Mouse (Mus musculus) heart, postnatal 25 days (tissue): ENCODE measurements around the gene Fbxo28. TPM values are rescaled to one million over a fixed set of nuclear protein-coding genes. Genes with fewer than 3 reads are reported as not detected.
"Not testable (repeated sequence)": the region's sequence is repeated elsewhere in the genome, so short reads cannot be mapped to it uniquely, and the experiment has no call there.

Experiments used
- DNase-seq: peaks from one replicate; pipeline ENCODE4 v3.0.0; 2022; ENCODE audit warnings: low spot score
- intact Hi-C: fragments of 180-260 bp; cut with DNase I; formaldehyde crosslinking; loops from one replicate; pipeline ENCODE4 v1.15.1; 2025
- total RNA-seq, 2 experiments: library from RNA; stranded (reverse); gene quantifications; 2 replicates each; pipeline ENCODE4 v1.2.3; 2021

The Fbxo28 gene
- total RNA-seq, 2 experiments from 2014 or later: 21.3 to 21.5 TPM

DNA sequence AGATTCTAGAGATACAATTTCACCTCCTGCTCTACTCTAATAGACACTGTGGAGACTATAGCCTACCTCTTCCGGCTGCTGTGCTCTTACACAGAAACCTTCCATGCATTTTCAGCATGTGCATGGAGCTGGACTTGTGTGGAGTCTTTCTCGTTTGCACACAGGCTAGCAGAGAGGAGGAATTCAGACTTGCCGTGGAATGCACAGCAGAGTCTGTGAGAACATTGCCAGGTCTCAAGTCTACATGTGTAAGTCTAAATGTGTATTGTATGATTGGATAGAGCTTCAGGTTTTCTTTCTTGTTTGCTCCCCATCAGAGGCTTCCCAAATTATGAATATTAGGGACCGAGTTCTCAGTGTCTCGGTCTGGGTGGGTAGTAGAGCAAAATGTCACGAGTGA lies 44.6 kb downstream of the Fbxo28 start:
- intact Hi-C loops: no loop called here
- DNase-seq: no peak

DNA sequence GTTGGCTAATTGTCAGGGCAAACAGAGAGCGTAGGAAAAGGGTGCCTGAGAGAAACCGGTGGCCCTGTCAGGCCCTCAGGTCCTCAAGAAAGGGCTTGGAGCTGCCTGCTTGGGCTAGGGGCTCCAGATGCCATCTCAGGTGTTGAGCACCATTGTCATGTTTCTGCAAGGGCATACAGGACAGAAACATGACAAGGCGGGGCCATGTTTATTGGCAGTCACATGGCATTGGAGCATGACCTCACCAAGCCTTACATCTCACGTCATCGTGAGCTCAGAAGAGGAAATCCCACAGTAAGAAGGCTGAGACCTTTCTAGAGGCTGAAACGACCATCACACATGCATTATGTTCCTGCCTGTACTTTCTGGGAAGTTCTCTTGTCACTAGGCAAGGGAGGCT lies 45.3 kb downstream of the Fbxo28 start:
- intact Hi-C loops: no loop called here
- no peak for DNase-seq

DNA sequence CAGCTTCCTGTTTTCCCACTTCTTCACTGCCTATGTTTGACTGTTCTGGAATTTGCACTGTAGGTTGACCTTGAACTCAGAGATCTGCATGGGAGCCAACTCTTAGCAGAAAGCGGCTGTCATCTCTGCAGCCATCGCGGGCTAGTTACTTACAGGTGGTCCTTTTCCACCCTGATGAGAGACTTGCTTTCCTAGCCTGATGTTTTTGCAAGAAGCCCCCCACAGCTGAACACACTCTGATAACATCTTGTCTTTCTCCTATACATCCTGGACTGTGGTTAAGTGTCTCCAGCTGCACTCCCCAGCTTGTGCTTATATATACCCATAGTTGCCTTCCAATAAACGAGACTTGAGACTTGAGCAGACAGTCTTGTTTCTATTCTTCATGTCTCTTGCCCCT lies 49.1 kb downstream of the Fbxo28 start:
- no peak for DNase-seq
- intact Hi-C loops: no loop called here

- DNase-seq, intact Hi-C loops: not testable (repeated sequence)
These were observed 50.7 kb downstream of the Fbxo28 start for GRCm38 (mm10) chr1:182290741-182291140.

DNA sequence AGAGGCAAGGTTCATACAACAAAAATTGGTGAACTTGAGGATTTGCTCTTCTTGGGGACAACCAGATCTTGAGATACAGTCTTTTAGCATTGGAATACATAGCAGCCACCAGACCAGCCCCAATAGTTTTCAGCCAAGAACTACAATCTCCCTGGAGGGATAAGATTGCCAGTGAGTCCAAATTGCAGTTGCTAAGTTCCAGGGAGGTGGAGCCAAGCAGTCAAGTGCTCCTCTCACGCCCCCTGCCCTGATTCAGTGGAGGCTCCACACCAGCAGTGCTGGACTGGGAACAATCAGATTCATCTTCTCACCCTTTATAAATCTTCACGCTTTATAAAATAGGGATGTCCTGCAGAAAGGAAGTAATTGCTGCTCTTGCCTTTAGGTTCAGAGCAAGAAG lies 51.6 kb downstream of the Fbxo28 start:
- DNase-seq: no peak
- intact Hi-C loops: loop anchor here (10.0 kb wide), 1 partner anchor 245 kb away; no protein-coding TSS in a partner anchor

- no peak for DNase-seq
- intact Hi-C loops: loop anchor here (10.0 kb wide), 1 partner anchor 246 kb away; no protein-coding TSS in a partner anchor
These were observed 52.8 kb downstream of the Fbxo28 start for GRCm38 (mm10) chr1:182288601-182289000.

DNA sequence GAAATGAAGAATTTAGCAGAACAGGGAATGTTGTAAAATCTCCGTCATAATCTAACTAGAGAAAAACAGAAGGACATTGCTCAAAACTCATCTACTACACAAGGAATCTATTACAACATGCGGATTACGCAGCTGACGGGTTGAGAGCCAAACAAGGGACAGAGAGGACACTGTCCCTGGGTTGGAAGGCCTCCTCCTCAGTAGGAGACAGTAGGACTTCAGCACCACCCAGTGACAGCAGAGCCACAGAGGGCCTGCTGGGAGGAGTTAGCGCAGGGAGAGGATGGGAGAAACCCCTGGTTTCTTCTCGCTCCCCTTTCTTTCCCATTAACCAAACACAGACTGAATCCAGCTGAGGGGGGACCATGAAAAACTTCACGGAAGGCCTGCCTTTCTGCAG lies 53.6 kb downstream of the Fbxo28 start:
- no peak for DNase-seq
- intact Hi-C loops: loop anchor here (10.0 kb wide), 1 partner anchor 247 kb away; no protein-coding TSS in a partner anchor

DNA sequence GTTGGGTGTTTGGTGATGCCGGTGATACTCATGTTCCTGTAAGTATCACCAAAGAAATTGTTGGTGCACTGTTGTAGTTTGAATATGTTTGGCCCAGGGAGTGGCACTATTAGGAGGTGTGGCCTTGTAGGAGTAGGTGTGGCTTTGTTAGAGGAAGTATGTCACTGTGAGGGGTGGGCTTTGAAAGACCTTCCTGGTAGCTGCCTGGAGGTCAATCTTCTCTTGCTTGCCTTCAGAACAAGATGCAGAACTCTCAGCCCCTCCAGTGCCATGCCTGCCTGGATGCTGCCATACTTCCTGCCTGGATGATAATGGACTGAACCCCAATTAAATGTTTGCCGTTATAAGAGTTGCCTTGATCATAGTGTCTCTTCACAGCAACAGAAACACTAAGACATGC lies 56.6 kb downstream of the Fbxo28 start:
- intact Hi-C loops: loop anchor here (10.0 kb wide), 1 partner anchor 250 kb away; no protein-coding TSS in a partner anchor
- no peak for DNase-seq

- DNase-seq: no peak
These were observed 58.2 kb downstream of the Fbxo28 start for GRCm38 (mm10) chr1:182283231-182283630.

DNA sequence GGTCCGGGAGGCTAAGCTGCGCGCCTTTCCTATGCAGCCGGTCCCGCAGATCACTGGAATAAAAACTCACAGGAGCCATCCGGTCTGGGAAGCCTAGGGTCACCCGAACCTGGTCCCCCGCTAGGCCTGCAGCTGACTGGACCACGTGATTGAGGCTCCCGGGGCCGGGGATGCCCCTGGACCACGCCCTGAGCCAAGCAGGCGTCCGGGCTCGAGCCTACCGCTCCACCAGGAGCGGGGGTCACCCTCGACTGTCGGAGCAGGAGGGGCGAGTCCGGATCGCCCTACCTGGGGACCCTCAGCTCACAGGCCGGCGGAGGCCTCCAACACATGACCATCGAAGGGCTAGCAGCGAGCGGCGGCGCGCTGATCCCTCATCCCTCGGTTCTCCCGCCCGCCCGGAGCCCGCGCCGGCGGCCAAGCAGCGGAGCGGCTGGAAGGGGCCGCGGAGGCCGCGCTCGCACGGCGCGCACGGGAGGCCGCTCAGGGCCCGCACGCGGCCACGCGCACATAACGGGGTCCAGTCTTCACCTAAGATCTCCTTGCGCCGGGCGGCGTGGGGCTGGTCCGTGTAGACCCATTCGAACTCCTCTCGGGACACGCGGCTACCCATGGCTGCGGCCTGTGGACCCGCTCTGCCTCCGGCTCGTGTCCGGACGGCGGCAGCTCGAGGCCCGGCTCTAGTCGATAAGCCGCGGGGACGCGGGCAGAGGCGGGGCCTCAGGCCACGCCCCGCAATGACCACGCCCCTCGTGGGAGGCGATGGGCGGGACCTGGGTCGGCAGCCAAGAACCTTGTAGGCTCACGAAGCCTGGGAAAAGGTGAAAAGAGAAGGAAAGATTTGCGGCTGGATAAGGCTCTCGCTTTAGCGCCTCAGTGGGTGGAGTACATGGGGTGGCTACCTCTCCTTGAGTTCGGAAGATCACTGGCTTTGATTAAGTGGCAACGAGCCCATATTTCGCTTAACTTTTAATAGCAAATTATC lies 59.0 kb downstream of the Fbxo28 start, which contains the start of gene Degs1:
Degs1 (minus strand) TSS at position 714 of the 985 bp plus-strand sequence.
- intact Hi-C loops: loop anchor here (2.0 to 10.0 kb wide), 2 partner anchors 58 to 252 kb away; partner anchors contain the start of gene Fbxo28
- peak; percentile 93 for DNase-seq

More at GRCm38 (mm10) chr1:182283231-182283630, 58.2 kb downstream of the Fbxo28 start:
- intact Hi-C loops: loop anchor here (2.0 to 10.0 kb wide), 2 partner anchors 58 to 252 kb away; partner anchors contain the start of gene Fbxo28

DNA sequence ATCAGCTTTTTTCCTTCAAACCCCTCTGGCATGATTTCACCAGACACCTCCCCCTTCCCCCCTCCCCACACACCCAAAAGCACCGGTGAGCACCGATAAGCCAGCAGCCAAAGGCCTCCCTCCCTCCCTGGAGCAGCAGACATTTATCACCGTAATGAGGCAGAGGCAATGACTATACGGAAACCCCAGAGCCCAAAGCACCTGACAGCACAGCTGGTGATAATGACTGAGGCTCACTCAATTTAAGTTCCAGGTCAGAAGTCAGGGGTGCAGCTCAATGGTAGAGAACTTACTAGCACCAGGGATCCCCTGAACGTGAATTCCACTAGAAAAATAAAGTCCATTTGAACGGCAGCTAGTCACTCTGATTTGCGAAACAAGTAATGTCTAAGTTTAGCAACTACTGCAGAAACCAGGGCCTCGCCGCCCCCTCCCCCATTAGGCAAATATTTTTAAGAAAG lies 60.1 kb downstream of the Fbxo28 start:
- intact Hi-C loops: loop anchor here (10.0 kb wide), 1 partner anchor 254 kb away; no protein-coding TSS in a partner anchor
- DNase-seq: no peak

DNA sequence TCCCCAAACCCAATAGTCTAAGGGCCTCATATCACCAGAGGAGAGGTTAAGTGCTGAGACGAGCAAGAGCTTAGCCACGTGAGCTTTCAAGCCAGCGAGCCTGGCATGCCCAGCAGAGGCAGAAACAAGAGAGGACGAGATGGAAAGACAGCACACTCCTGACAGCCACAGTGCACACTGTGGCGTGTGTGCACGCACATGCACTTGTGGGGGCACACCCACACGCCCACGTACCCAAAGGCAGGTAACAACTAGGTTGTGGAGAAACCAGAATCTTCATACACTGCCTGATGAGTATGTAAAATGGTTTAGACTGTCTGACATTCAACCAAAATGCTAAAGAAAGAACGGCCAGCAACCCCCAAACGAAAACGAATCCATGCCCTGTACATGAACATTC lies 60.9 kb downstream of the Fbxo28 start:
- no peak for DNase-seq
- intact Hi-C loops: loop anchor here (10.0 kb wide), 1 partner anchor 254 kb away; no protein-coding TSS in a partner anchor

- intact Hi-C loops: loop anchor here (10.0 kb wide), 1 partner anchor 255 kb away; no protein-coding TSS in a partner anchor
- DNase-seq: no peak
These were observed 61.4 kb downstream of the Fbxo28 start for GRCm38 (mm10) chr1:182280046-182280445.

GRCm38 (mm10) chr1:182279436-182279835 lies 62.0 kb downstream of the Fbxo28 start:
- intact Hi-C loops: no loop called here
- no peak for DNase-seq

GRCm38 (mm10) chr1:182275109-182275508 lies 66.3 kb downstream of the Fbxo28 start:
- intact Hi-C loops: no loop called here
- no peak for DNase-seq

GRCm38 (mm10) chr1:182271632-182272031 lies 69.8 kb downstream of the Fbxo28 start:
- DNase-seq: no peak
- intact Hi-C loops: no loop called here

DNA sequence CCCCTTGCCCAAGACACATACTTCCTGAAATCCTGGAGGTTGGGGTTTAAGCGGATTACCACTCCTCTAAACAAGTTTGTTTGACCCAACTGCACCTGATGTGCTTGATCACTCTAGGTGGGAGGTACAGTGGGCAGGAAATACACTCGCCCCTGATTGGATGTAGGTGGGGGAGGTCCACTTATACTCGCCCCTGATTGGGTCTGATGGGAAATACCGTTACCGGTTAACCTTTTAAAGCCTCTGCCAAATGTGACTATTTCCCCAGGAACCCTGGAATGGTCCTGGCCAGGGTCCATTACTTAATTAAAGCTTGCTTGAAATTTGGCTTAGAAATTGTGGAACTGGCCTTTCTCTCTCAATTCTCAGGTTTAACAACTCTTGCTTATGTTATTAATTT lies 70.3 kb downstream of the Fbxo28 start:
- no peak for DNase-seq
- intact Hi-C loops: no loop called here

DNA sequence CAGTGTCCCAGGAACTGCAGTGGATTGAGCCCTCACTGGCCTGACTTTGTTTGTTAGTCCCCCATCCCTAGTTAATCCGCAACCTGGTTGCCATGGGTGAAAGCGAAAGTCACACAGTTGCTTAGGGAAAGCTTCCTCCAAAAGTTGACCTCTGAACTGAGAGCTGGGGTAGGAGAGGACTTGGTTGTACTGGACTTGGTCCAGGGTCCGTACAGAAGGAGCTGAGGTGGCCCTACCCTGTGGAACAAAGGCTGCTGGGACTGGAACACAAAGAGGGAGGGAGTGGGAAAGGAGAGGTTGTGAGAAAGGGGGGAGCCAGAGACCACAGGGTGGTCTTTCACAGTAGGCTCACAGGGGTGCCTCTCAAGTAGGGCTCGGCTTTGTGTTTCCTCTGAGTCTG lies 73.1 kb downstream of the Fbxo28 start:
- DNase-seq: no peak
- intact Hi-C loops: no loop called here

- DNase-seq: no peak
- intact Hi-C loops: no loop called here
These were observed 75.4 kb downstream of the Fbxo28 start for GRCm38 (mm10) chr1:182266028-182266525.
